Mouse (Mus musculus): ENCODE data around the gene Trim28.

Gene Trim28

DNA sequence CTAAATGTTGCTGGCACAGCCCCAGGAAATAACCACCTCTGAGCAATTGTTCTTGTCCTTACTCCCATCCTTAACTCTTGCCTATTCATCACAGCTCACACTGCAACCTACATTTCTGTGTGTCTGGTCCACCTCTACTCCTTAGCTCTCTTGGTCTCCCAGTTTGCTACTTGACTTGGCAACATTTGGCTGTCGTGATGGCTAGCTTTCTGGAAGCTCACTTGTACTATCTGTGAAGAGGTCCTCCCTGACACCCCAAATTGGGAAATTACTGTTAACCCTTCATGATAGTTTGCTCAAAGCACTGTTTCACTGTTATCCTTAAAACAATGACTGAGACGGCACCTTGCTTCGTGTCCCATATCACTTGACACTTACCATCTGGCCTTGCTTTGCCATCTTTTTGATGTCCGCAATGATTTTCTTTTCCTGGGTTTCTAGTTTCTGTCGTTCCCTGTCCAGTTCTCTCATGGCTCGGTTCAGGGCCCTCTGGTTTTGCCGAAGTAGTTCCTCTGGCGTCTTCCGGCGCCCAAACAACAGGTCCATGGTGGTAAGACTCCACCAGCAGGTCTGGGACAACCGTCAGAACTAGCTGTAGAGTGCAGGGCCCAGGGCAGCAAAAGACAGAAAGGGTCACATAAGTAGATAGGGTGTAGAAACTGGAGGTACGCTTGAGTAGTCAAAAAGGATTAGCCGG, 34.7 kb downstream of the Trim28 start:
- DNase-seq (ENCODE audit: low read depth), result no peak

DNA sequence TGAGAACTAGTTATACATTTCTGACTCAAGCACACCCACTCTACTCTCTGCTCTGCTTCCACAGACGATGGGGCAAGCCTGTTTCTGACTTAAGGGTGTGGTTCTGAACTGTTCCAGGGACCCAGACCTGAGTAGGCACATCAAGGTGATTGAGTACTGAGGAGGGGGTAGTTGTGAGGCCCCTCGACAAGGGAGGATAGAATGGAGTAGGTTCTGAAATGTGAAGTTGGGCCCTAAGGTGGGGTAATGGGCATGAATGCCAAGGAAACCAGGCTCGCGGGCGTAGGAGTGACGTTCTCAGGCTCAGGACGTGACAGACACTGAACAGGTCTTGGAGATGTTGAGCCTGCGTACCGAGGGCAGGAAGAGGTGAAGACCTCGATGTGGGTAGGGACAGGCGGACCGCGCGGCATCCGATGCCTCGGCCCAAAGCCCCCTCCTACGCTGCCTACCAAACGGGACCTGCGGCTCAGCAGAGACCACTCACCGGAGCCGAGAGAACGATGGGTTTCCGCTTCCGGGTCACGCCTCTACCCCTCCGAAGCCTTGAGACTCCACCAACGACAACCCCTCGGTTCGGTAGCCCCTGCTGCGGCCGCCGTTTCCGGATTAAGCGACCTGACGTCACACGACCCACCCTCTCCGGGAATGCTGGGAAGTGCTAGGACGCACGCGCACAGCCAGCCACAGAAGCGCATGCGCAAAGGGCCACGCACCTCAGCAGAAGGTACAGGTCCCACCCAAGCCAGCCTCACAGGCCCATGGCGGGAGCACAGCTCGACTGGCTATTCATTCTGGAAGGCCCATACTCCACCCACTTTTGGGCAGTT, 35.4 kb downstream of the Trim28 start, which contains the start of gene Chmp2a:
Gene Chmp2a, minus strand, starts transcription at position 660 of the 830 bp plus-strand sequence.
- DNase-seq (ENCODE audit: low read depth), result peak; percentile 97

DNA sequence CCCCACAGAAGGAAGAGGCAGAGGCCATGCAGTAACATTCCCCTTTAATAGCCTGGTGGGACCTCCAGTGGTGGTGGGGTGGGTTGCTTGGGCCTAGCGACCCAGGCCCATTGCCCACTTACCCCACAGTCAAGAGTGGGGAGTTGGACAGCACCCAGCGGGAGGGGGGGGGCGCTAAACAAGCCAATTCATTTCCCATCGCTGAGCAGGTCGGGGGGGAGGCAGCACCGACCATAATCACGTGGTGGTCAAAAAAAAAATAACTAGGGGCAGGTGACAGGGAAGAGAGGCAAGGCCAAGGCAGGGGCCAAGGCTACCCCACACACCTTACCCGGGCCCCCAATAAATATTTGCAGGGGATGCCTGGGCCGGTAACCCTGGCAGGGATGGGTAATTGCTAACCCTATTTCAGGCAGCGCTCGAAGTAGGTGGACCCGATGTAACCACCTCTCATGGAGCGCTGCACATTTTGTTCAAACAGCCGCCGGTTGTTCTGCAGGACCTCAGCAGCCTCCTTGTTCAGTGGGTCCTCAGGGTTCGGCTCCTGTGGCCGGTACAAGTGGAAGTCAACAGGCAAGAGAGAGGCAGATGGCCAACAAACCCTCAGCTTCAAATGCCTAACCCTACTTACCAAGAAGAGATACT, 36.4 kb downstream of the Trim28 start:
- no peak for DNase-seq (ENCODE audit: low read depth)

DNA sequence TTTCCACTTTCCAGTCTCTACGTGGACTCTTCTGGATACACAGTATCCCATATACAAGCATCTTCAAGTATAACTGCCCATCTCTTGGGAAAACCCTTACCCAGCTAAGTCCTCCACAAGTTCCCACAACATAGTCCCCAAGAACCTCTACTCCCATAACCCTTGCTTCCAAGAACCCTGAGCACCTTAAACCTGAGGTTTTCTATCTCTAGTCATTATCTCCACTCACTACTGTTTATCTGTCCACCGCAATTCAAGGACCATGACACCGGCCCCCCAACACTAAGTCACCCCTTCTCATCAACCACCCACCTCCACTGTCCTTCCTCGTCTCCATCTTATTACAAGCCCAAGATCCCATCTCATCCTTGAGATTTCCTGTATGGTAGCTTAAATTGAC, 37.9 kb downstream of the Trim28 start:
- DNase-seq (ENCODE audit: low read depth), result no peak

DNA sequence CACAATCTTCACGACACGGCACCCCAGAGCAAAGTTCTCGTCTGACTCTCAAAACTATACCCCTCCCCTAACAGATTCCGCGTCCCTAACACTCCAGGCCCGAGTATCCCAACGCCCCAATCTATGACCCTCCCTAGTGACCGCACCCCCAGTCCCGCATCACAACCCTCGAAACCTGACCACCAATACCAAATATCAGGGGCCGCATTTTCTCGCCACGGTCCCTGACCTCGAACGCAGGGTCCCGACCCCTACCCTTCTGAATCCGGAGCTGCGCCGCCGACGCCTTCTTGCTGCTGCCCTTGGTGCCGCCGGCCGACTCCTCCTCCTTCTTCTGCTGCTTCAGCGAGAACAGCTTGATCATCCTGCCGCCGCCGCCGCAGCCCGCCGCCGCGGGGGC, 38.5 kb downstream of the Trim28 start:
- DNase-seq (ENCODE audit: low read depth), result no peak

DNA sequence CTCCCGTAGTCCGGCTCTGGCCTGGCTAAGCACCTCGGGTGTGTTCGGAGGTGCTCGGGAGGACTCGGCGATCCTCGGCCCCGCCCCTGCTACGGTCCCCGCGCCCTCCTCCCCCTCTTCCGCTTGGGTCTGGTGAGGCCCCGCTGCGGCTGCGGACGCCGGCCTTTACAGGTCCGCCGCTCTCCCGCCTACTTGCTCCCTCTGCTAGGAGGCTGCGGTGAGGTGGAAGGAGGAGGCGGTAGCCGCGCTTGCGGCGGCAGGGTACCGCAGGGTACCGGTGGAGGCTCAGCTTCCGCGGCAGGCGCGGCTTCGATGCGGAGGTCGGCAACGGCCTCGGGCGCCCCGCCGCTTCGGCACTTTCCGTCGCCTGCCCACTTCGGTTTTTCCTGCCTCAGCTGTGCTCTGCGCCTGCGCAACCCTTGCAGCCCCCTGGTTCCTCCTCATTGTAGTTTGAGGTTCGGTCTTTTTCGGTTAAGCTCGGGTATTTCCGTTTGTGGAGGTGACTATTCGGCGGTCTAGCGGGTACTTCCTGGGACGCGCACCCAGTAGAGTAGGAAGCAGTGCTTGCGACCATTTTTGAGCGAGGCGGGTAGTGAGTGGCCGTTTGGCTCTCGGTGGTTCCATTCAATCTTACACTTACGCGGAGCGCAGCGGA, 39.1 kb downstream of the Trim28 start, which contains the start of gene Ube2m:
Gene Ube2m, minus strand, starts transcription at position 375 of the 655 bp plus-strand sequence.
- DNase-seq (ENCODE audit: low read depth), result peak; percentile 100

DNA sequence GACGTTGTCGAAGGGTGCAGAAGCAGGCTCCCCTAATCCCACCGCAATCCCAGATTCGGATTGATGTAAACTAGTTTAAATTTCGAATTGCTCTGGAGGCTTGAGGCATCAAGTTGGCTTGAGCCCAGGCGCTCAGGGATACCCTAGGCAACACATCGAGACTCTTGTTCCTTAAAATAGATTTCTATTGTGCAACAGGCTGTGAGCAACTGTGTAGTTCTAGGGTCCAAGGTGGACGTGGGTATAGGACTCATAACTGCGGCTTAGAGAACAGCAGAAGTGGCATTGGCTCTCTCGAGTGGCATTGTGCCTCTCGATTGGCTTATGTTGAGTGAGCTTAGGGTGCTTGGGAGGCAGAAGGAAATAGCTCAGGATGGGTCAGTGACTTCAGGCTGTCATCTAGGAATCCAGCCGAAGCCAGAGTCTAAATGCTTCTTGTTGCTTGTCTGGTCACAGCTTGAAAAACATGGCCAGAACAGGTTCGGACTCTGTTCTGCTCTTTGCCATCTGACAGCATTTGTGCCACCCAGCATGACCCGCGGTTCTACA, 39.8 kb downstream of the Trim28 start:
- no peak for DNase-seq (ENCODE audit: low read depth)

DNA sequence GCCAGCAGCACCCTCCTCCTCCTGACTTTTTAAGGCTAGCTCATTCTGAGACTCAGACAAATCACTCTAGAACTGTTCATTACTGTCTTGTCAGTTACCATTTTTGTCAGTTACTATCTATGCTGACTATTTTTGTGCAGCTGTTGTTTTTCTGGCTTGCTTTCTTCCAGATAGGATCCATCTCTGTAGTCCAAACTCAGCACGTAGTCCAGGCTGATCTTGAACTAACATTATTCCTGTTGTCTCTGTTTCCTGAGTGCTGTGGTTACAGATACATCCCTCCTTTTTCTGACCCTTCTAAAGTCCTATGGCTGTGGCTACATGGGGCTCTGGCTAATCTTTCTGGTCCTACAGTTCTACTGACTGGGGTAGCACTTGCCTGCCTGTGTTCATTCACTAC, 40.3 kb downstream of the Trim28 start:
- DNase-seq (ENCODE audit: low read depth), result no peak

DNA sequence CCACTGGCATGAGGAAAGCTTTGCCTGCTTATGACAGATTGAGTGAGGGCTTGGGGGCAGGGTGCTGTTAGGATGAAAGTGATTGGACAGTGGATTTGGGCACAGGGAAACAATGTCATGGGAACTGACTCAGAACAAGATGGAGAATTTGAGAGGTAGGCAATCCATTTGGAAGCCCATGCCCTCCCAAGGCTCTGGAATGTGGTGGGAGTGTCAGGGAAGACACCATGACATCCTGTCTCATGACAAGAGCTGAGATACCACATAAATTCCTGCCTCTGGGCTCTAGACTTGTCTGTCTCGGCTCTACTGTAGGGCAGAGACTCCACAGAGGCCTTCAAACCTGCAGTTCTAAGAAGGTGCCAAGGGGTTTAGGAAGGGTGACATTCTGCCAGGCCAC, 42.3 kb downstream of the Trim28 start:
- no peak for DNase-seq (ENCODE audit: low read depth)

DNA sequence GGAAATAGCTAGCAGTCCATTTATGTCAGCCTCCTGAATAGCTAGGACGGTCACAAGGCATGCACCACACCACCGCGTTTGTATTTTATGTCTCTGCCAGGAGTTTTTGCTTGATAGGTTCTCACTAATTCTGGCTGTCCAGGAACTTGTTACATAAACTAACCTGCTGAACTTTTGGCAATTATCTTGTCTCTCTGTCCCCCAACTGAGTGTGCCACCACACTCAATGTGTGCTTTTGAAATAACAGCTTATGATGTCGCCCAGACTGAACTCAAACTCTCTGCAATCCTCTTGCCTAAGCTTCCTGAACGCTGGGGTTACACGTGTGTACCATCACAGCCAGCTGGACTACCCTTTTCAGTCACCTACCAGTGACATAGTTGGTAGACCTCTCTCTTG, 43.6 kb downstream of the Trim28 start:
- no peak for DNase-seq (ENCODE audit: low read depth)

DNA sequence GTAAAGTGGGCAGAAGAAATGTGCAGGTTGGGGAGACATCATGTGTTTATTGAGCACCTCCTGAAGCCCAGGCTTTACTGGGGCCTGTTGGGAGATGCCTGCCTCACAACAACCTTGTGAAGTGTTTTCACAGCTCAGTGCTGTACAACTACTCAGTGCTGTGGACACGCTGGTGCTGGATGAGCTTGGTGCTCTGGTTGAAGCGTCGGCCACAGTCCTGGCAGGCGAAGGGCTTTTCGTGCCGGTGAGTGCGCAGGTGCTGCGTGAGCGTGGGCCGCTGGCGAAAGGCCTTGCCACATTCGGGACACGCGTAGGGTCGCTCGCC, 44.2 kb downstream of the Trim28 start:
- DNase-seq (ENCODE audit: low read depth), result no peak

DNA sequence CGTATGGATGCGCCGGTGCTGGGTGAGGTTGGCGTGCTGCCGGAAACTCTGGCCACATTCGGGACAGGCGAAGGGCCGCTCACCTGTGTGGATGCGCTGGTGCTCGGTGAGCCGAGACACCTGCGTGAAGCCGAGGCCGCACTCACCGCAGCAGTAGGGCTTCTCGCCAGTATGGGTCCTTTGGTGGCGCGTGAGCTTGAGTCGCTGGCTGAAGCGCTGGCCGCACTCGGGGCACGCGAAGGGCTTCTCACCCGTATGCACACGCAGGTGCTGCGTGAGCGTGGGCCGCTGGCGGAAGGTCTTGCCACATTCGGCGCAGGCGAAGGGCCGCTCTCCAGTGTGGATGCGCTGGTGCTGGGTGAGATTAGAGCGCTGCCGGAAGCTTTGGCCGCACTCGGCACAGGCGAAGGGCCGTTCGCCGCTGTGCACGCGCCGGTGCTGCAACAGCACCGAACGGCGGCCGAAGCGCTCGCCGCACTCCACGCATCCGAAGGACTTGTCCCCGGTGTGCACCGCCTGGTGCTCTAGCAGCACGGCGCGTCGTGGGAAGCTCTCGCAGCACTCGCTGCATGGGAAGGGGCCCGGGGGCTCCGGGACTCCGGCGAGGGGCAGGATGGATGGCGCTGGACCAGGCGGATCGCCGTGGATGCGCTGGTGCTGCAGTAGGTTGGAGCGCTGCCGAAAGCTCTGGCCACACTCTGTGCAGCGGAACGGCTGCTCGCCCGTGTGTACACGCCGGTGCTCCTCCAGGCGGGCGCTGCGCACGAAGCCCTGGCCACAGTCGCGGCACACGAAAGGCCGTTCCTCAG, 44.7 kb downstream of the Trim28 start:
- no peak for DNase-seq (ENCODE audit: low read depth)

DNA sequence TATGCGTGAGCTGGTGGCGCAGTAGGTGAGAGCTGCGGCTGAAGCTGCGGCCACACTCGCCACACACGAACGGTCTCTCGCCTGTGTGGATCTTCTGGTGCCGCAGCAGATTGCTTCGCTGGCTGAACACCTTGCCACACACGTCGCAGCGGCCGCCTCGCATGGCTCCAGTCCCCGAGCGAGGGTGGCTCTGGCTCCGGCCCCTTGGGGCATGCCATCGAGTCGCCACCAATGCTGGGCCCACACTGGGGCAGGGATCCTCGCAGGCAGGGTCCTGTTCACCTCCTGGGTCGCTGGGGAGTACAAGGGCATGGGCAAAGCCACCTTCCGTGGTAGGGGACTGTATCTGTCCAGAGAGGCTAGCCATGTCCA, 45.3 kb downstream of the Trim28 start:
- no peak for DNase-seq (ENCODE audit: low read depth)

DNA sequence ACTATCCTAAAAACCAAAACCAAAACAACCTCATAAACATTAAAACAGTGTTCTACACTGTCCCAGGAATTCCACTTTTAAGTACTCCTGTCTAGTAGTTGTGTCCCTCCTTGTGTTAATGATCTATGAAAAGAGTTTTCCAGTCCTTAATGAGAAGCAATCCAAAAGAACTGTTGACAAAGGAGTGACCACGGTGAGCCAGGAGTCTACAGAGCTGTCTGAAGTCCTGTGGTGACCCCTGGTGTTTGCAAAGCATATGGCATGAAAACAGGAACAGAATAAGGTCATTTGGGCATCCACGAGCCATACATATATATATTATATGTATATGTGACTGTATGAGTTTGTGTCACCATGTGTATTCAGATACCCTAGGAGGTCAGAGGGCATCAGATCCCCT, 47.2 kb downstream of the Trim28 start:
- DNase-seq (ENCODE audit: low read depth), result peak; percentile 86

DNA sequence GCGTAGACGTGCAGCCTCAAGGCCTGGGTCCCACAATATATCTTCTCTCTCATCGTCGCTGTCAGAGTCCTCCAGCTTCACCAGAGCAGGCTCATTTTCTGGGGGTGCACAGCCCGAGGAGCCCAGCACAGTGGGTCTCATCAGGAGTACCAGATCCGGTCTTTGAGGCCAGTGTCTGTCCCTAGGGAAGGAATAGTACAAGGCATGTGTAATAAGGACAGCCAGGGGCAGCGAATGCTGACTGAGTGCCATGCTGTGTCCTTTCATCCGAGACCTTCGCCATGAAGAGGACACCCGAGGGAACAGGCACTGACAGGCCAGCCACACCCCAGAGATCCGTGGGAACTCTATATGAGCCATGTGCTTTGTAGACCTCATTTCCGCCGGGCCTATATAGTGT, 54.1 kb downstream of the Trim28 start:
- DNase-seq (ENCODE audit: low read depth), result no peak

DNA sequence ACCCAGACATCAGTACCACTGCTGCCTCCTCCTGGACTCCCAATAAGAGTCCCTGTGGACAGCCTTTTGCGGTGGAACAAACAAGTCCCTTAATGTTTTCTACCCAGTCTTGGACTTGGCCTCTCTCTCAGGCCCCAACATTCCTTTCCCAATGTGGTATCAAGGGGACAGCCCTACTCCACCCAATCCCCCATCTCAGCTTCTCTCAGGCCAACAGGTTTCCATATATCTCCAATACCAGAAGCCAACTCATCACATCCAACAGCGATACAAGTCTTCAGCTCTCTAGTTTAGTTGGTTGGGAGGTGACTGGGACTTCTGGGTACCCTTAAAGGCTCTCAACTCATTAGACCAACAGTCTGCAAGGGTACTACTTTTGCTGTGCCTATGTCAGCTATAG, 54.6 kb downstream of the Trim28 start:
- no peak for DNase-seq (ENCODE audit: low read depth)

DNA sequence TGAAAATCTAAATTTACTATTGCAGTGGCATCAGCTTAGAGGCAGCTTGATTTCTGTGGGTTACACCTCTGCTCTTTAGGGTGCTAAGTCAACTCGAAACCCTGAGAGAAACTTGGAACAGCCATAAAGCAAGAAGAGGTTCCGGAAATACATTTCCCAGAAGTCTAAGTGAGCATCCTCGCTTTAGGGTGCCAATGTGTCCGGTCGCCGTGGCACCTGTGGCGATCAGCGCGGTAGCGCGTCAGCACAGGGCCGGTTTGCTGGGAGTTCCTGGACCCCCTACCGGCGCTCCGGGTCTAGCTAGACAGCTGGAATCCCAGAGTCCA, 55.0 kb downstream of the Trim28 start:
- DNase-seq (ENCODE audit: low read depth), result no peak

DNA sequence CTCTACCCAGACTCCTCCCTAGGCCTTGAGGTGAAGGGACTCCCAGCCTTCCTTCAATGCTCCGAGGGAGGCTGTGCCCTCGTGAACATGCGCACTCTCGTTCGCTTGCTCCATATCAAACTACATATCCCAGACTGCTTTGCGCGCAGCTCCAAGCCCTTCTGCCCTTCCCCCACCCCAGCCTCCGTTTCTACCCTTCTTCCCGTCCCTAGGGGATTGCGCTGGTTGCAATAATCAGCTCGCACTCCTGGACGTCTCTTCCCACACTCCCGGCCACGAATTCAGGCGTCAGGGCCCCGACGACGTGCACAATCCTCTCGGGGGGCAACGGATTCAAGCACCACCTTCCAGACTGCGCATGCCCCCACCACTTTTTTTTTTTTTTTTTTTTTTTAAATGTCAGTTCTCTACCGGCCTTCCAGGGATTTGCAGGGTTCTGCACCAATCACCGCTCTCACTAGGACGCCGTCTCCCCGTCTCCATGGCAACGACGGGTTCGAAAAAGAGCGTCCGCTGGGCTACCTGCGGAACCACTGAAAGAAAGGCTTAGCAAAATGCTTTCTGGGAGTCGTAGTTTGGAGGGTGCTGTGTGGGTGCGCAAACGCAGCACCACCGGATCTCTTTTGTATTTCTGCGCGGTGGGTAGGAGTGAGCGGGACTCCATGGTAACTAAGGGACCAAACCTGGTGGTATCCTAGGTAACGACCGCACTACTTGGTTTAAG, 55.5 kb downstream of the Trim28 start, which contains the start of gene Mzf1:
Gene Mzf1, minus strand, starts transcription at position 478 of the 724 bp plus-strand sequence.
- DNase-seq (ENCODE audit: low read depth), result peak; percentile 97

DNA sequence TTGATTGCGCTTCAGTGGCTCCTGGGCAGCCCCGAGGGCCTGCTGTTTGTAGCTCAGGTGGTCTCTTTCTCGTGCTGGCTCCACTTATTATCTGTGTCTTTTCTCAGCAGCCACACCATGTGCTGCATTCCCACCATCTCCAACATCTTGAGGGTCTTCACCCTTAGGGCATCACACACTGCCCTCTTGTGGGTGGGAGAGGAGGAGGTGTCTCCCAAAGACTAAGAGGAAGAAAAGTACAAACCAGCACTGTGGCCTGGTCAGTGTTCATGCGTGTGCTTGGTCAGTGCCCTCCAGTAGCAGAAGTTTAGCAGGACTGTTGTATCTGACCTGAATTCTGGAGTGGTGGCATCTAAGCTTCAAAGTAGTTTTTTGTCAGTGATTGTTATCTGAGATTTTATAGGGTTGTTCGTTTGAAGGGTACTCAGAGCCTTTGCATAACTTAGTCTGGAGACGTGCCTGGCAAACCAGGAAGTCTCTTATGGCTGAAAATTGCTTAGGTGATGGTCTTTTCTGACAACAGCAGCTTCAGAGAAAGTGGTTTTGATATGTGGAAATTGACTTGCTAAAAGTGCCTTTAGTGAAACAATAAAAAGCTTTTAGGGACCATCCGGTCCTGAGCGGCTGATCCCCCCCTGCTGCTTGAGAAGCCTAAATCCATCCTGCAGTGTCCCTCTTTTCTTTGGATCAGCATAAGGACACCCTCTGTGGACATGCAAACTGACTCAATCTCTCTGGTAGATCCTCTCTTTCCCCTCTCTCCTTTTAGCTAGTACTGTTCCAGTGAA, 58.2 kb downstream of the Trim28 start:
- no peak for DNase-seq (ENCODE audit: low read depth)

DNA sequence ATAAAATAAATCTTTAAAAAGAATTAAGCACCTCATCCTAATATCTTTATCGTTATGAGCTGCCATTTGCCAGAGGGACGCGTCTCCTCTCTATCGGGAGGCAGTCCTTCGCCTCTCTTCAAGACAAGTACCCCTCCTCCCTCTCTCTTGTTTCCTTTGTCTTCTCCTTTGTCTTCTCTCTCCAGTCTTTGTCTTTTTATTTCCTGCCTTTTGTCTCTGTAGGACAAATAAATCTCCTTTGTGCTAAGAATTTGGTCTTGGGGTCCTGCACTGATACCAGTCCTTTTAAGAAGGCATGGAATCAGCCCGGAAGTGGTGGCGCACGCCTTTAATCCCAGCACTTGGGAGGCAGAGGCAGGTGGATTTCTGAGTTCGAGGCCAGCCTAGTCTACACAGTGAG, 60.6 kb downstream of the Trim28 start:
- DNase-seq (ENCODE audit: low read depth), result no peak

Measured in naive thymus-derived CD4-positive, alpha-beta T cell, adult 2 months (primary cell).